ENCODE assay signal across 24 mouse cellular contexts in genomic region chr10:40062812-40063211, GRCm38 (mm10). TPM values are rescaled to one million over a fixed set of nuclear protein-coding genes. Genes with fewer than 3 reads are reported as not detected.
DNase-seq lines count a peak whose midpoint lies in the region; ATAC-seq and TF ChIP-seq lines count a peak whose summit lies in the region.
"Had no signal": no experiment of that assay in that cellular context is flagged by ENCODE, and none has a peak within 500 bp of the region (broad histone marks: within the 10 kb centered on the region; RNA-seq: fewer than 3 reads in every experiment).

No protein-coding gene starts in this region.

- H3K36me3 ChIP-seq in kidney, postnatal 0 days (ENCODE audit: insufficient read depth, low read length) = no peaks in the 10 kb centered on the region
- peaks cover 8% of the 10 kb centered on the region; the same call in 1 of the 2 replicates for H3K36me3 ChIP-seq in liver, embryonic 16.5 days (ENCODE audit: control insufficient read depth, insufficient read depth)
- H3K36me3 ChIP-seq: forebrain, embryonic 12.5 days; limb, embryonic 13.5 days; midbrain, embryonic 12.5 days had no signal

- WGBS in kidney, postnatal 0 days = 37% methylated on average over 6 of the region's 6 CpGs
- 80% methylated on average over 6 of the region's 6 CpGs for WGBS in liver, embryonic 16.5 days (ENCODE audit: insufficient replicate concordance)

- H3K9ac ChIP-seq in kidney, postnatal 0 days (ENCODE audit: low read depth, low read length) = no peak overlapping the region
- H3K9ac ChIP-seq in liver, embryonic 16.5 days (ENCODE audit: low read depth, low read length) = no peak overlapping the region
- H3K9ac ChIP-seq: forebrain, embryonic 12.5 days; hindbrain, embryonic 14.5 days; limb, embryonic 13.5 days; midbrain, embryonic 12.5 days had no signal

- no peaks in the 10 kb centered on the region for H3K27me3 ChIP-seq in kidney, postnatal 0 days (ENCODE audit: insufficient read depth, low read length)
- no peaks in the 10 kb centered on the region for H3K27me3 ChIP-seq in liver, embryonic 16.5 days (ENCODE audit: control insufficient read depth, insufficient read depth, low read depth, low read length)
- H3K27me3 ChIP-seq: forebrain, embryonic 12.5 days; limb, embryonic 13.5 days; midbrain, embryonic 12.5 days had no signal

- no peak for ATAC-seq in kidney, postnatal 0 days (replicated peaks; ENCODE audit: low FRiP score, low read depth)
- ATAC-seq in liver, embryonic 16.5 days (ENCODE audit: low read depth) = peak; percentile 56
- no peak for ATAC-seq in cerebellum, adult (ENCODE audit: insufficient number of reproducible peaks, low FRiP score, low TSS enrichment)
- ATAC-seq: lung, postnatal 0 days had no signal

- TF ChIP-seq CTCF in gastrocnemius, adult 2 months (IDR thresholded peaks at IDR 0.05) = no peak
- TF ChIP-seq CTCF in kidney, postnatal 0 days (IDR thresholded peaks at IDR 0.05; ENCODE audit: low read depth) = no peak

- no peak for DNase-seq in gastrocnemius, adult 2 months
- DNase-seq in gastrocnemius, postnatal 14 days = no peak
- no peak for DNase-seq in kidney, postnatal 0 days (ENCODE audit: low spot score)
- no peak for DNase-seq in kidney, postnatal 10 days
- DNase-seq in frontal cortex, adult 2 months (ENCODE audit: extremely low spot score in 1 of 2, low spot score in 1 of 2) = no peak
- DNase-seq: cerebellum, adult 2 months; gastrocnemius, postnatal 25 days; heart, adult 2 months; heart, postnatal 36 days; retina, postnatal 1 day had no signal

- H3K9me3 ChIP-seq in kidney, postnatal 0 days (replicated peaks; ENCODE audit: low read length) = no peaks in the 10 kb centered on the region
- H3K9me3 ChIP-seq in liver, embryonic 16.5 days (replicated peaks; ENCODE audit: control insufficient read depth, low read length) = no peaks in the 10 kb centered on the region
- H3K9me3 ChIP-seq: forebrain, embryonic 12.5 days; G1E; limb, embryonic 13.5 days; midbrain, embryonic 12.5 days had no signal

- H3K4me1 ChIP-seq in kidney, postnatal 0 days (replicated peaks; ENCODE audit: insufficient read depth, low read length) = peaks cover 9% of the 10 kb centered on the region; the same call in 1 of the 2 replicates
- H3K4me1 ChIP-seq in brown adipose tissue, adult 24 weeks (ENCODE audit: control insufficient read depth, insufficient read depth, insufficient read length, low read length) = peaks cover 7% of the 10 kb centered on the region; the same call in 1 of the 2 replicates
- H3K4me1 ChIP-seq in liver, embryonic 16.5 days (ENCODE audit: control insufficient read depth, low read depth, low read length) = peaks cover 3% of the 10 kb centered on the region

- H3K4me3 ChIP-seq in gastrocnemius, adult 2 months = no peak overlapping the region
- no peak overlapping the region for H3K4me3 ChIP-seq in kidney, postnatal 0 days (replicated peaks; ENCODE audit: low read depth, low read length)
- no peak overlapping the region for H3K4me3 ChIP-seq in brown adipose tissue, adult 24 weeks (ENCODE audit: insufficient read depth, low read depth, low read length)
- no peak overlapping the region for H3K4me3 ChIP-seq in liver, embryonic 16.5 days (ENCODE audit: low read depth, low read length)
- H3K4me3 ChIP-seq: forebrain, embryonic 12.5 days; heart, adult 2 months; left cerebral cortex, adult 2 months; limb, embryonic 13.5 days; midbrain, embryonic 12.5 days had no signal

- peak overlapping the region; percentile 76 for H3K27ac ChIP-seq in gastrocnemius, adult 2 months
- peak overlapping the region; percentile 79 for H3K27ac ChIP-seq in kidney, postnatal 0 days
- peak overlapping the region; percentile 58; the same call in 1 of the 2 replicates for H3K27ac ChIP-seq in brown adipose tissue, adult 24 weeks (replicated peaks; ENCODE audit: low read depth, low read length)
- H3K27ac ChIP-seq in liver, embryonic 16.5 days (ENCODE audit: low read length) = peak overlapping the region; percentile 81
- H3K27ac ChIP-seq: forebrain, embryonic 12.5 days; heart, adult 2 months; hindbrain, embryonic 14.5 days; left cerebral cortex, adult 2 months; limb, embryonic 13.5 days; midbrain, embryonic 12.5 days had no signal

- H3K4me2 ChIP-seq in kidney, postnatal 0 days (ENCODE audit: low read length) = peak overlapping the region; percentile 39; the same call in 1 of the 2 replicates
- peak overlapping the region; percentile 39 for H3K4me2 ChIP-seq in liver, embryonic 16.5 days (ENCODE audit: low read depth, low read length)
- H3K4me2 ChIP-seq: forebrain, embryonic 12.5 days; hindbrain, embryonic 14.5 days; limb, embryonic 13.5 days; midbrain, embryonic 12.5 days had no signal

- intact Hi-C loops in gastrocnemius, adult 2 months (cut with DNase I) = no loop called here
- intact Hi-C loops in gastrocnemius, postnatal 14 days (cut with DNase I; ENCODE audit: low total_unique reads) = loop anchor here (10.0 kb wide), 1 partner anchor 72 kb away; no protein-coding TSS in a partner anchor

RNA-seq across cellular contexts. Expression of gene Mfsd4b1, which starts 37.7 kb away (rescaled TPM):
- total RNA-seq in gastrocnemius, adult 2 months (2021) = 1 to 10 TPM; 2.6 to 3.5 TPM
- total RNA-seq in gastrocnemius, postnatal 14 days (2021) = under 1 TPM; 0.39 to 0.60 TPM
- 34.8 and 37.2 TPM in 2 replicates for polyA plus RNA-seq in kidney, postnatal 0 days (2015; fragmentation: Nextera tagmentation; extraction: Ambion mirVana)
- polyA plus RNA-seq in brown adipose tissue, adult 24 weeks (2012; ENCODE audit: insufficient read depth, insufficient read length, missing spikeins) = 8.1 and 9.7 TPM in 2 replicates
- polyA plus RNA-seq in liver, embryonic 16.5 days (2015; fragmentation: Nextera tagmentation; extraction: Ambion mirVana) = 0.68 and 0.74 TPM in 2 replicates
- polyA plus RNA-seq in frontal cortex, adult 2 months (2012; rRNA removed) = 0.40 and 0.48 TPM in 2 replicates
- total RNA-seq: common myeloid progenitor, adult 5-6 weeks; monocyte, adult 5-6 weeks had no signal
- polyA plus RNA-seq: embryonic facial prominence, embryonic 11.5 days; forebrain, embryonic 12.5 days; G1E; midbrain, embryonic 12.5 days; neural tube, embryonic 11.5 days had no signal
